8 mouse cellular contexts compared by ENCODE assay signal in the genomic region with DNA sequence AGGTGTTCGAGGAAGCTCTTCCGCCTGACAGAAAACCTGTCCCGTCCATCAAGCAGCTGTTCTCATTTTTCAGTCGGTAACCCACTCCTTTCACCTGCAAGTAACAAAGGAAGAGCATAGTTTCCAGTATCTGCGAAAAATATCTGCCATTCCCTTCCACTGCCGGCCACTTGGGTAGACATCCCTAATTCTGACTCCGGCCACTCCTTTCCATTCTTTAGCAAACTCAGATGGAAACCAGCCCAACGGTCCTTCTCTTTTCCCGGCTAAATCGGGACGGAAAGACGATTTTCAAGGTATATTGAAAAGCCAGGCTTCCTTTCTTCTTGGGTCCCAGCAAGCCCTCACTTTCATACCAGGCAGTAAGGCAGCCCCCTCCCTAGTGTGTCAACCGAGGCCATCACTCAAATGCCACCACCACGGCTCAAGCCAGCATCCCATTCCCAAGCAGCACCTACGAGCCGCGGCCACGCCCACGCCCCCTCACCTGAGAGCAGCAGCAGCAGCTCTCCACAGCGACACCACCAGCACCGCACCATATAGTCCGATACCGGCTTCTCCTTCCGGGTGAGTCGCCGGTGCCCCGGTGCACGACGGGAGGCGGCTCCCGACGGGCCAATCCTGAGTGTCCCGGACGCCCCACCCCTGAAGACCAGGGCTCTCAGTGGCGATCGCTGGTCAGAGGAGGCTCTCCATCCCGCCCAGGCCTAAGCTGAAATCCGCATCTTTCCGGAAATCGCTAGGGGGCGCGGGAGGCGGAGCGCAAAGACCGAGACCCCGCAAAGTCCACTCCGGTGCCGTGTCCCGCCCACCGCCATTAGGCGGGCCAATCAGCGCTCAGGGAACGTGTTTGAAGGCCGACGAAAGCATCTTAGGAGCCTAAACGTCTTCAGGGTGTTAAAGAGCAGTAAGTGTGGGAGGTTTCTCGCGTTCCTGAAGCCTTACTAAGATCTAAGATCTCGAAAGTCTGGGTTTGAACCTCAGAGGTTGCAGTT. TPM values are rescaled to one million over a fixed set of nuclear protein-coding genes. Genes with fewer than 3 reads are reported as not detected.
DNase-seq lines count a peak whose midpoint lies in the region; ATAC-seq and TF ChIP-seq lines count a peak whose summit lies in the region.

Snx11 (minus strand) TSS at position 592 of the 995 bp plus-strand sequence.

- peak; percentile 17 for TF ChIP-seq CTCF in E14TG2a.4 (conservative IDR thresholded peaks at IDR 0.05; ENCODE audit: low read length)
- TF ChIP-seq CTCF in heart, postnatal 0 days (IDR thresholded peaks at IDR 0.05; ENCODE audit: low read depth): peak; percentile 77
- TF ChIP-seq CTCF in testis, adult 2 months (IDR thresholded peaks at IDR 0.05; ENCODE audit: control insufficient read depth, insufficient read depth, insufficient replicate concordance, low read depth, low read length): peak; percentile 8; the same call in 1 of the 2 replicates

- H3K4me1 ChIP-seq in E14TG2a.4 (replicated peaks; ENCODE audit: low read depth, low read length): peaks cover 82% of the 10 kb centered on the region
- peaks cover 15% of the 10 kb centered on the region for H3K4me1 ChIP-seq in forebrain, embryonic 12.5 days
- peaks cover 6% of the 10 kb centered on the region for H3K4me1 ChIP-seq in heart, postnatal 0 days (ENCODE audit: control insufficient read depth, insufficient read depth)
- H3K4me1 ChIP-seq in liver, embryonic 16.5 days (ENCODE audit: control insufficient read depth, low read depth, low read length): peaks cover 13% of the 10 kb centered on the region
- H3K4me1 ChIP-seq in neural tube, embryonic 13.5 days (replicated peaks): peaks cover 43% of the 10 kb centered on the region
- peaks cover 6% of the 10 kb centered on the region for H3K4me1 ChIP-seq in testis, adult 2 months (ENCODE audit: control insufficient read depth, insufficient read depth, low read length)

- peak within 1 kb of the TSS; percentile 80 for H3K4me2 ChIP-seq in forebrain, embryonic 12.5 days
- peak within 1 kb of the TSS; percentile 81 for H3K4me2 ChIP-seq in heart, postnatal 0 days (ENCODE audit: low read depth, low read length)
- H3K4me2 ChIP-seq in liver, embryonic 16.5 days (ENCODE audit: low read depth, low read length): peak within 1 kb of the TSS; percentile 88
- peak within 1 kb of the TSS; percentile 90 for H3K4me2 ChIP-seq in neural tube, embryonic 13.5 days

- H3K9me3 ChIP-seq in E14TG2a.4 (ENCODE audit: low read length): no peaks in the 10 kb centered on the region
- no peaks in the 10 kb centered on the region for H3K9me3 ChIP-seq in forebrain, embryonic 12.5 days
- no peaks in the 10 kb centered on the region for H3K9me3 ChIP-seq in heart, postnatal 0 days (replicated peaks; ENCODE audit: control insufficient read depth, low read length)
- no peaks in the 10 kb centered on the region for H3K9me3 ChIP-seq in liver, embryonic 16.5 days (replicated peaks; ENCODE audit: control insufficient read depth, low read length)
- no peaks in the 10 kb centered on the region for H3K9me3 ChIP-seq in neural tube, embryonic 13.5 days

- H3K9ac ChIP-seq in forebrain, embryonic 12.5 days: peak within 1 kb of the TSS; percentile 67
- H3K9ac ChIP-seq in heart, postnatal 0 days (replicated peaks; ENCODE audit: low read depth, low read length): peak within 1 kb of the TSS; percentile 63
- peak within 1 kb of the TSS; percentile 70 for H3K9ac ChIP-seq in liver, embryonic 16.5 days (ENCODE audit: low read depth, low read length)
- H3K9ac ChIP-seq in neural tube, embryonic 13.5 days: peak within 1 kb of the TSS; percentile 78

- TF ChIP-seq EP300 in heart, postnatal 0 days (IDR thresholded peaks at IDR 0.05; ENCODE audit: low read depth): peak; percentile 73; the same call in 1 of the 2 replicates

- H3K27me3 ChIP-seq in E14TG2a.4 (ENCODE audit: insufficient read depth, low read length): no peaks in the 10 kb centered on the region
- H3K27me3 ChIP-seq in forebrain, embryonic 12.5 days: no peaks in the 10 kb centered on the region
- no peaks in the 10 kb centered on the region for H3K27me3 ChIP-seq in heart, postnatal 0 days (ENCODE audit: control insufficient read depth, insufficient read depth, low read length)
- no peaks in the 10 kb centered on the region for H3K27me3 ChIP-seq in liver, embryonic 16.5 days (ENCODE audit: control insufficient read depth, insufficient read depth, low read depth, low read length)
- no peaks in the 10 kb centered on the region for H3K27me3 ChIP-seq in neural tube, embryonic 13.5 days
- no peaks in the 10 kb centered on the region for H3K27me3 ChIP-seq in testis, adult 2 months (ENCODE audit: control insufficient read depth, insufficient read depth, low read length)

- ATAC-seq in forebrain, embryonic 12.5 days (ENCODE audit: low FRiP score): peak; percentile 99
- ATAC-seq in heart, postnatal 0 days (ENCODE audit: insufficient read depth, low read depth): peak; percentile 100
- ATAC-seq in liver, embryonic 16.5 days (ENCODE audit: low read depth): peak; percentile 100
- ATAC-seq in neural tube, embryonic 13.5 days (ENCODE audit: low read depth): peak; percentile 95

- H3K4me3 ChIP-seq in E14TG2a.4 (replicated peaks; ENCODE audit: low read length): peak within 1 kb of the TSS; percentile 94
- H3K4me3 ChIP-seq in forebrain, embryonic 12.5 days (replicated peaks): peak within 1 kb of the TSS; percentile 74
- H3K4me3 ChIP-seq in heart, postnatal 0 days (ENCODE audit: low read depth, low read length): peak within 1 kb of the TSS; percentile 69
- H3K4me3 ChIP-seq in liver, embryonic 16.5 days (ENCODE audit: low read depth, low read length): peak within 1 kb of the TSS; percentile 73
- H3K4me3 ChIP-seq in neural tube, embryonic 13.5 days: peak within 1 kb of the TSS; percentile 59
- H3K4me3 ChIP-seq in testis, adult 2 months (ENCODE audit: control insufficient read depth, low read depth, low read length): peak within 1 kb of the TSS; percentile 97

- H3K36me3 ChIP-seq in E14TG2a.4 (ENCODE audit: insufficient read depth, low read length): peaks cover 36% of the 10 kb centered on the region
- H3K36me3 ChIP-seq in forebrain, embryonic 12.5 days (replicated peaks): peaks cover 11% of the 10 kb centered on the region
- peaks cover 14% of the 10 kb centered on the region for H3K36me3 ChIP-seq in heart, postnatal 0 days (replicated peaks; ENCODE audit: control insufficient read depth, insufficient read depth, low read length)
- peaks cover 2% of the 10 kb centered on the region; the same call in 1 of the 2 replicates for H3K36me3 ChIP-seq in liver, embryonic 16.5 days (ENCODE audit: control insufficient read depth, insufficient read depth)
- H3K36me3 ChIP-seq in neural tube, embryonic 13.5 days: peaks cover 15% of the 10 kb centered on the region
- no peaks in the 10 kb centered on the region for H3K36me3 ChIP-seq in testis, adult 2 months (ENCODE audit: control insufficient read depth, insufficient read depth, low read length)

- peak within 1 kb of the TSS; percentile 70 for H3K27ac ChIP-seq in forebrain, embryonic 12.5 days
- H3K27ac ChIP-seq in heart, postnatal 0 days (ENCODE audit: low read depth): peak within 1 kb of the TSS; percentile 70
- peak within 1 kb of the TSS; percentile 89 for H3K27ac ChIP-seq in liver, embryonic 16.5 days (ENCODE audit: low read length)
- H3K27ac ChIP-seq in neural tube, embryonic 13.5 days (replicated peaks): peak within 1 kb of the TSS; percentile 90
- H3K27ac ChIP-seq in testis, adult 2 months (ENCODE audit: control insufficient read depth, insufficient read depth, low read depth, low read length): peak within 1 kb of the TSS; percentile 79

- peak; percentile 97 for DNase-seq in c-Kit-positive CD71-positive TER-119-positive erythroid progenitor cells, embryonic 14.5 days (ENCODE audit: low spot score)
- DNase-seq in heart, postnatal 0 days (ENCODE audit: low spot score): peak; percentile 99
- DNase-seq in kidney, postnatal 4 days: peak; percentile 100

- WGBS in forebrain, embryonic 12.5 days: 2% methylated on average over 59 of the region's 59 CpGs
- 2% methylated on average over 59 of the region's 59 CpGs for whole genome bisulfite sequencing in heart, postnatal 0 days
- WGBS in liver, embryonic 16.5 days (ENCODE audit: insufficient replicate concordance): 1% methylated on average over 59 of the region's 59 CpGs
- WGBS in neural tube, embryonic 13.5 days: 1% methylated on average over 59 of the region's 59 CpGs

- TF ChIP-seq POLR2A in testis, adult 2 months (IDR thresholded peaks at IDR 0.05; ENCODE audit: control insufficient read depth, low read depth, low read length): peak; percentile 90

RNA-seq across cellular contexts. Expression of gene Snx11, which starts in this region (rescaled TPM):
- 31.0 and 40.3 TPM in 2 replicates for polyA plus RNA-seq in forebrain, embryonic 12.5 days (2016; fragmentation: Nextera tagmentation; extraction: Ambion mirVana)
- total RNA-seq in heart, postnatal 0 days (2014; rRNA removed; ENCODE audit: low replicate concordance): 14.4 and 14.8 TPM in 2 replicates
- 9.0 and 10.2 TPM in 2 replicates for polyA plus RNA-seq in heart, postnatal 0 days (2015; fragmentation: Nextera tagmentation; extraction: Ambion mirVana)
- polyA plus RNA-seq in liver, embryonic 16.5 days (2015; fragmentation: Nextera tagmentation; extraction: Ambion mirVana): 7.1 and 7.7 TPM in 2 replicates
- polyA plus RNA-seq in neural tube, embryonic 13.5 days (2015; fragmentation: Nextera tagmentation; extraction: Ambion mirVana): 78.0 and 84.2 TPM in 2 replicates
- polyA plus RNA-seq in testis, adult 2 months (2012; rRNA removed): 15.2 and 16.8 TPM in 2 replicates

Comparison
In these comparisons a context has a peak if more than half of its experiments do, and no peak if none do; other contexts are left out.
1. Peak in every context shown above with its lines: DNase-seq, ATAC-seq, H3K4me3 ChIP-seq and H3K27ac ChIP-seq.
2. CTCF ChIP-seq: peak in every context shown above with its lines; median percentile 77 in heart, postnatal 0 days; 17 in E14TG2a.4; 8 in testis, adult 2 months.